Comparison of ENCODE assay signal across 16 mouse cellular contexts in genomic region chr2:18674193-18674902, GRCm38 (mm10). TPM values are rescaled to one million over a fixed set of nuclear protein-coding genes. Genes with fewer than 3 reads are reported as not detected.
DNase-seq lines count a peak whose midpoint lies in the region; ATAC-seq and TF ChIP-seq lines count a peak whose summit lies in the region.
"Had no signal": no experiment of that assay in that cellular context is flagged by ENCODE, and none has a peak within 500 bp of the region (broad histone marks: within the 10 kb centered on the region; RNA-seq: fewer than 3 reads in every experiment).

No protein-coding gene starts in this region.

- TF ChIP-seq CTCF in kidney, adult 2 months (conservative IDR thresholded peaks at IDR 0.05; ENCODE audit: insufficient read depth, insufficient read length, low read depth, low read length), result no peak

- DNase-seq in cerebellum, adult 9-10 months, result peak; percentile 32
- DNase-seq in cerebellum, adult 8-10 months, result no peak
- no peak for DNase-seq in kidney, adult 2 months
- DNase-seq in neural tube, embryonic 10.5 days (ENCODE audit: extremely low spot score, low spot score), result no peak
- no peak for DNase-seq in urinary bladder, postnatal 10 days (ENCODE audit: low spot score)
- DNase-seq: adrenal gland, postnatal 36 days; gastrocnemius, postnatal 36 days; kidney, postnatal 10 days; liver, postnatal 0 days; thymus, postnatal 25 days had no signal

- peaks cover 16% of the 10 kb centered on the region for H3K4me1 ChIP-seq in kidney, embryonic 16.5 days (ENCODE audit: insufficient read depth, low read length)
- no peaks in the 10 kb centered on the region; the same call in 1 of the 2 replicates for H3K4me1 ChIP-seq in kidney, adult 2 months (ENCODE audit: control insufficient read depth, insufficient read depth, low read length)
- H3K4me1 ChIP-seq in neural tube, embryonic 13.5 days (replicated peaks), result peaks cover 39% of the 10 kb centered on the region
- peaks cover 25% of the 10 kb centered on the region for H3K4me1 ChIP-seq in limb, embryonic 13.5 days

- H3K9me3 ChIP-seq in kidney, embryonic 16.5 days (ENCODE audit: low read length), result no peaks in the 10 kb centered on the region
- H3K9me3 ChIP-seq in neural tube, embryonic 13.5 days, result no peaks in the 10 kb centered on the region
- no peaks in the 10 kb centered on the region for H3K9me3 ChIP-seq in limb, embryonic 13.5 days
- H3K9me3 ChIP-seq: heart, embryonic 12.5 days; hindbrain, embryonic 12.5 days had no signal

- H3K36me3 ChIP-seq in kidney, embryonic 16.5 days (ENCODE audit: insufficient read depth, low read length), result no peaks in the 10 kb centered on the region
- no peaks in the 10 kb centered on the region; the same call in 1 of the 2 replicates for H3K36me3 ChIP-seq in kidney, adult 2 months (ENCODE audit: control insufficient read depth, insufficient read depth, low read length)
- no peaks in the 10 kb centered on the region for H3K36me3 ChIP-seq in neural tube, embryonic 13.5 days
- H3K36me3 ChIP-seq in limb, embryonic 13.5 days, result no peaks in the 10 kb centered on the region
- H3K36me3 ChIP-seq: heart, embryonic 12.5 days; hindbrain, embryonic 12.5 days had no signal

- no peak overlapping the region for H3K27ac ChIP-seq in kidney, embryonic 16.5 days (ENCODE audit: low read length)
- no peak overlapping the region for H3K27ac ChIP-seq in kidney, adult 2 months (ENCODE audit: insufficient read depth, low read depth, low read length)
- no peak overlapping the region for H3K27ac ChIP-seq in neural tube, embryonic 13.5 days (replicated peaks)
- no peak overlapping the region for H3K27ac ChIP-seq in limb, embryonic 13.5 days
- H3K27ac ChIP-seq: hindbrain, embryonic 12.5 days had no signal

- H3K4me2 ChIP-seq in kidney, embryonic 16.5 days (replicated peaks; ENCODE audit: low read depth, low read length), result peak overlapping the region; percentile 27; the same call in 1 of the 2 replicates
- 0 out of 2 replicates have a peak overlapping the region, but pooled peaks have one; percentile 83 for H3K4me2 ChIP-seq in neural tube, embryonic 13.5 days
- H3K4me2 ChIP-seq in limb, embryonic 13.5 days (replicated peaks), result peak overlapping the region; percentile 44
- H3K4me2 ChIP-seq: heart, embryonic 12.5 days had no signal

- peaks cover 3% of the 10 kb centered on the region; the same call in 1 of the 2 replicates for H3K27me3 ChIP-seq in kidney, embryonic 16.5 days (ENCODE audit: insufficient read depth, low read length)
- peaks cover 1% of the 10 kb centered on the region; the same call in 1 of the 2 replicates for H3K27me3 ChIP-seq in kidney, adult 2 months (replicated peaks; ENCODE audit: control insufficient read depth, insufficient read depth, low read length)
- peaks cover 21% of the 10 kb centered on the region for H3K27me3 ChIP-seq in neural tube, embryonic 13.5 days
- peaks cover 15% of the 10 kb centered on the region for H3K27me3 ChIP-seq in limb, embryonic 13.5 days

- TF ChIP-seq POLR2A in kidney, adult 2 months (IDR thresholded peaks at IDR 0.05; ENCODE audit: low read depth, low read length), result no peak

- no peak overlapping the region for H3K4me3 ChIP-seq in kidney, embryonic 16.5 days (ENCODE audit: low read length)
- no peak overlapping the region for H3K4me3 ChIP-seq in kidney, adult 2 months (ENCODE audit: insufficient read depth, low read depth, low read length)
- no peak overlapping the region for H3K4me3 ChIP-seq in neural tube, embryonic 13.5 days
- H3K4me3 ChIP-seq in limb, embryonic 13.5 days, result peak overlapping the region; percentile 17; the same call in 1 of the 2 replicates
- H3K4me3 ChIP-seq: erythroblast, embryonic 14.5 days; heart, embryonic 12.5 days; hindbrain, embryonic 12.5 days had no signal

- no peak overlapping the region for H3K9ac ChIP-seq in kidney, embryonic 16.5 days (replicated peaks; ENCODE audit: low read length)
- H3K9ac ChIP-seq in neural tube, embryonic 13.5 days, result no peak overlapping the region
- no peak overlapping the region for H3K9ac ChIP-seq in limb, embryonic 13.5 days
- H3K9ac ChIP-seq: heart, embryonic 12.5 days; hindbrain, embryonic 12.5 days; liver, postnatal 0 days had no signal

- no peak for ATAC-seq in kidney, embryonic 16.5 days (ENCODE audit: low FRiP score, low TSS enrichment)
- no peak for ATAC-seq in neural tube, embryonic 13.5 days (ENCODE audit: low read depth)
- ATAC-seq in limb, embryonic 13.5 days (ENCODE audit: low FRiP score, low read depth), result no peak
- ATAC-seq: liver, postnatal 0 days had no signal

- WGBS in kidney, embryonic 16.5 days, result 78% methylated on average over 4 of the region's 4 CpGs
- 86% methylated on average over 4 of the region's 4 CpGs for WGBS in kidney, adult 2 months
- WGBS in neural tube, embryonic 13.5 days, result 51% methylated on average over 4 of the region's 4 CpGs
- WGBS in limb, embryonic 13.5 days, result 62% methylated on average over 4 of the region's 4 CpGs

RNA-seq across cellular contexts. Expression of gene Commd3, which starts 2.2 kb away (rescaled TPM):
- 204 and 209 TPM in 2 replicates for polyA plus RNA-seq in kidney, embryonic 16.5 days (2015; fragmentation: Nextera tagmentation; extraction: Ambion mirVana)
- polyA plus RNA-seq in kidney, adult 2 months (2012; rRNA removed), result 68.1 and 83.2 TPM in 2 replicates
- polyA plus RNA-seq in neural tube, embryonic 13.5 days (2015; fragmentation: Nextera tagmentation; extraction: Ambion mirVana), result 210 and 220 TPM in 2 replicates
- 243 and 250 TPM in 2 replicates for polyA plus RNA-seq in limb, embryonic 13.5 days (2015; fragmentation: Nextera tagmentation; extraction: Ambion mirVana)

RNA-seq across cellular contexts. Expression of gene Bmi1, which starts 2.5 kb away (rescaled TPM):
- 28.8 and 30.9 TPM in 2 replicates for polyA plus RNA-seq in kidney, embryonic 16.5 days (2015; fragmentation: Nextera tagmentation; extraction: Ambion mirVana)
- 16.1 and 17.4 TPM in 2 replicates for polyA plus RNA-seq in kidney, adult 2 months (2012; rRNA removed)
- 34.2 and 40.7 TPM in 2 replicates for polyA plus RNA-seq in neural tube, embryonic 13.5 days (2015; fragmentation: Nextera tagmentation; extraction: Ambion mirVana)
- polyA plus RNA-seq in limb, embryonic 13.5 days (2015; fragmentation: Nextera tagmentation; extraction: Ambion mirVana), result 23.3 and 23.7 TPM in 2 replicates

RNA-seq across cellular contexts. Expression of gene Spag6, which starts 19.5 kb away (rescaled TPM):
- not detected in 2 replicates for polyA plus RNA-seq in kidney, embryonic 16.5 days (2015; fragmentation: Nextera tagmentation; extraction: Ambion mirVana)
- 0.14 and 0.27 TPM in 2 replicates for polyA plus RNA-seq in kidney, adult 2 months (2012; rRNA removed)
- not detected in 2 replicates for polyA plus RNA-seq in neural tube, embryonic 13.5 days (2015; fragmentation: Nextera tagmentation; extraction: Ambion mirVana)
- polyA plus RNA-seq in limb, embryonic 13.5 days (2015; fragmentation: Nextera tagmentation; extraction: Ambion mirVana), result 0.13 TPM in 1 of 2 replicates, not detected in the other
- polyA plus RNA-seq: erythroblast, embryonic 14.5 days; liver, postnatal 0 days had no signal

Comparison
In these comparisons a context has a peak if more than half of its experiments do, and no peak if none do; other contexts are left out.
1. H3K4me2 ChIP-seq: peak in every context shown above with its lines; median percentile 83 in neural tube, embryonic 13.5 days; 44 in limb, embryonic 13.5 days; 27 in kidney, embryonic 16.5 days.